Mouse (Mus musculus): ENCODE measurements around the gene Dlgap1. TPM values are rescaled to one million over a fixed set of nuclear protein-coding genes. Genes with fewer than 3 reads are reported as not detected.

Dlgap1 gene
- polyA plus RNA-seq, 1 experiment from 2014 or later: 12.3 TPM

- H3K36me3 ChIP-seq: no peaks in the 10 kb centered on the region
- H3K9me3 ChIP-seq: no peaks in the 10 kb centered on the region
- no peak overlapping the region for H3K4me3 ChIP-seq
- H3K27ac ChIP-seq: no peak overlapping the region
- 70% methylated on average over 2 of the region's 2 CpGs for WGBS
- H3K27me3 ChIP-seq (replicated peaks): no peaks in the 10 kb centered on the region
- ATAC-seq (ENCODE audit: low FRiP score, low read depth): no peak
- no peak overlapping the region for H3K4me2 ChIP-seq (replicated peaks)
- no peaks in the 10 kb centered on the region for H3K4me1 ChIP-seq
- H3K9ac ChIP-seq: no peak overlapping the region
Observed at GRCm38 (mm10) chr17:70022618-70023017, 53.7 kb downstream of the Dlgap1 start.

- no peaks in the 10 kb centered on the region for H3K36me3 ChIP-seq
- no peak overlapping the region for H3K9ac ChIP-seq
- H3K4me2 ChIP-seq (replicated peaks): no peak overlapping the region
- WGBS: 77% methylated on average over 2 of the region's 2 CpGs
- H3K9me3 ChIP-seq: no peaks in the 10 kb centered on the region
- no peak overlapping the region for H3K4me3 ChIP-seq
- H3K4me1 ChIP-seq: no peaks in the 10 kb centered on the region
- ATAC-seq (ENCODE audit: low FRiP score, low read depth): no peak
- no peak overlapping the region for H3K27ac ChIP-seq
- no peaks in the 10 kb centered on the region for H3K27me3 ChIP-seq (replicated peaks)
Observed at GRCm38 (mm10) chr17:70034862-70035261, 66.0 kb downstream of the Dlgap1 start.

- Histone ChIP-seq H3K27me3 (replicated peaks) (no peaks in the 10 kb centered on the region), H3K27ac (no peak overlapping the region), H3K36me3 (no peaks in the 10 kb centered on the region), H3K9ac (no peak overlapping the region), H3K9me3 (no peaks in the 10 kb centered on the region), H3K4me2 (replicated peaks) (no peak overlapping the region), H3K4me1 (no peaks in the 10 kb centered on the region), H3K4me3 (no peak overlapping the region)
- 76% methylated on average over 7 of the region's 7 CpGs for WGBS
- ATAC-seq (ENCODE audit: low FRiP score, low read depth): no peak
Observed at GRCm38 (mm10) chr17:70040751-70041430, 72.0 kb downstream of the Dlgap1 start.

GRCm38 (mm10) chr17:70068281-70068680, 99.4 kb downstream of the Dlgap1 start:
- ATAC-seq (ENCODE audit: low FRiP score, low read depth): no peak
- Histone ChIP-seq H3K27ac (no peak overlapping the region), H3K9ac (no peak overlapping the region), H3K36me3 (no peaks in the 10 kb centered on the region), H3K27me3 (replicated peaks) (no peaks in the 10 kb centered on the region), H3K4me2 (replicated peaks) (no peak overlapping the region), H3K4me1 (no peaks in the 10 kb centered on the region), H3K9me3 (no peaks in the 10 kb centered on the region), H3K4me3 (no peak overlapping the region)
- WGBS: 88% methylated on average over 6 of the region's 6 CpGs

GRCm38 (mm10) chr17:70072066-70072465, 103.2 kb downstream of the Dlgap1 start:
- ATAC-seq (ENCODE audit: low FRiP score, low read depth): no peak
- Histone ChIP-seq H3K36me3 (no peaks in the 10 kb centered on the region), H3K9ac (no peak overlapping the region), H3K4me1 (no peaks in the 10 kb centered on the region), H3K27ac (no peak overlapping the region), H3K27me3 (replicated peaks) (no peaks in the 10 kb centered on the region), H3K4me2 (replicated peaks) (no peak overlapping the region), H3K9me3 (no peaks in the 10 kb centered on the region), H3K4me3 (no peak overlapping the region)
- 77% methylated on average over 2 of the region's 2 CpGs for WGBS

GRCm38 (mm10) chr17:70088220-70088619, 119.3 kb downstream of the Dlgap1 start:
- Histone ChIP-seq H3K9me3 (no peaks in the 10 kb centered on the region), H3K9ac (no peak overlapping the region), H3K4me2 (replicated peaks) (no peak overlapping the region), H3K4me1 (no peaks in the 10 kb centered on the region), H3K27ac (no peak overlapping the region), H3K27me3 (replicated peaks) (no peaks in the 10 kb centered on the region), H3K36me3 (no peaks in the 10 kb centered on the region), H3K4me3 (no peak overlapping the region)
- WGBS: 89% methylated on average over 4 of the region's 4 CpGs
- ATAC-seq (ENCODE audit: low FRiP score, low read depth): no peak

- Histone ChIP-seq H3K27ac (no peak overlapping the region), H3K4me3 (no peak overlapping the region), H3K4me2 (replicated peaks) (no peak overlapping the region), H3K27me3 (replicated peaks) (no peaks in the 10 kb centered on the region), H3K36me3 (no peaks in the 10 kb centered on the region), H3K9me3 (no peaks in the 10 kb centered on the region), H3K4me1 (no peaks in the 10 kb centered on the region), H3K9ac (no peak overlapping the region)
- WGBS: 90% methylated on average over 2 of the region's 2 CpGs
- ATAC-seq (ENCODE audit: low FRiP score, low read depth): no peak
Observed at GRCm38 (mm10) chr17:70090737-70091136, 121.9 kb downstream of the Dlgap1 start.

GRCm38 (mm10) chr17:70129151-70129550, 160.3 kb downstream of the Dlgap1 start:
- 81% methylated on average over 2 of the region's 2 CpGs for WGBS
- Histone ChIP-seq H3K36me3 (no peaks in the 10 kb centered on the region), H3K9me3 (no peaks in the 10 kb centered on the region), H3K9ac (no peak overlapping the region), H3K4me2 (replicated peaks) (no peak overlapping the region), H3K27me3 (replicated peaks) (no peaks in the 10 kb centered on the region), H3K4me1 (no peaks in the 10 kb centered on the region), H3K4me3 (no peak overlapping the region), H3K27ac (no peak overlapping the region)
- no peak for ATAC-seq (ENCODE audit: low FRiP score, low read depth)

- Histone ChIP-seq H3K4me2 (replicated peaks) (no peak overlapping the region), H3K4me1 (no peaks in the 10 kb centered on the region)
- ATAC-seq (ENCODE audit: low FRiP score, low read depth): no peak
Observed at GRCm38 (mm10) chr17:70169831-70170230, 201.0 kb downstream of the Dlgap1 start.

GRCm38 (mm10) chr17:70172500-70173036, 203.7 kb downstream of the Dlgap1 start:
- 73% methylated on average over 9 of the region's 9 CpGs for WGBS
- Histone ChIP-seq H3K36me3 (no peaks in the 10 kb centered on the region), H3K4me3 (no peak overlapping the region), H3K4me2 (replicated peaks) (no peak overlapping the region), H3K9me3 (no peaks in the 10 kb centered on the region), H3K27me3 (replicated peaks) (no peaks in the 10 kb centered on the region), H3K27ac (no peak overlapping the region), H3K4me1 (no peaks in the 10 kb centered on the region), H3K9ac (no peak overlapping the region)
- ATAC-seq (ENCODE audit: low FRiP score, low read depth): peak; percentile 29

More at GRCm38 (mm10) chr17:70169831-70170230, 201.0 kb downstream of the Dlgap1 start:
- Histone ChIP-seq H3K9me3 (no peaks in the 10 kb centered on the region), H3K36me3 (no peaks in the 10 kb centered on the region), H3K27ac (no peak overlapping the region), H3K9ac (no peak overlapping the region), H3K4me3 (no peak overlapping the region), H3K27me3 (replicated peaks) (no peaks in the 10 kb centered on the region)
- 86% methylated on average over 2 of the region's 2 CpGs for WGBS

GRCm38 (mm10) chr17:70173916-70174315, 205.0 kb downstream of the Dlgap1 start:
- H3K4me1 ChIP-seq: no peaks in the 10 kb centered on the region
- no peak overlapping the region for H3K4me2 ChIP-seq (replicated peaks)
- no peak overlapping the region for H3K27ac ChIP-seq
- H3K4me3 ChIP-seq: no peak overlapping the region
- ATAC-seq (ENCODE audit: low FRiP score, low read depth): no peak
- no peak overlapping the region for H3K9ac ChIP-seq
- H3K9me3 ChIP-seq: no peaks in the 10 kb centered on the region
- 93% methylated on average over 6 of the region's 6 CpGs for WGBS
- H3K36me3 ChIP-seq: no peaks in the 10 kb centered on the region
- H3K27me3 ChIP-seq (replicated peaks): no peaks in the 10 kb centered on the region

- Histone ChIP-seq H3K27ac (no peak overlapping the region), H3K36me3 (no peaks in the 10 kb centered on the region), H3K4me3 (no peak overlapping the region), H3K9me3 (no peaks in the 10 kb centered on the region), H3K9ac (no peak overlapping the region), H3K4me2 (replicated peaks) (no peak overlapping the region), H3K4me1 (no peaks in the 10 kb centered on the region), H3K27me3 (replicated peaks) (no peaks in the 10 kb centered on the region)
- WGBS: 88% methylated on average over 6 of the region's 6 CpGs
- ATAC-seq (ENCODE audit: low FRiP score, low read depth): no peak
Observed at GRCm38 (mm10) chr17:70191228-70191627, 222.4 kb downstream of the Dlgap1 start.

- ATAC-seq (ENCODE audit: low FRiP score, low read depth): no peak
- Histone ChIP-seq H3K36me3 (no peaks in the 10 kb centered on the region), H3K4me3 (no peak overlapping the region), H3K9me3 (no peaks in the 10 kb centered on the region), H3K27me3 (replicated peaks) (no peaks in the 10 kb centered on the region), H3K4me1 (no peaks in the 10 kb centered on the region), H3K9ac (no peak overlapping the region), H3K27ac (no peak overlapping the region), H3K4me2 (replicated peaks) (no peak overlapping the region)
- 75% methylated on average over 3 of the region's 3 CpGs for WGBS
Observed at GRCm38 (mm10) chr17:70222891-70223290, 254.0 kb downstream of the Dlgap1 start.

Measured in neural tube, embryonic 12.5 days (tissue).